Mouse (Mus musculus): ENCODE measurements around the gene Dexi.

GRCm38 (mm10) chr16:10489483-10489882 lies 53.4 kb downstream of the Dexi start:
- TF ChIP-seq POLR2A (IDR thresholded peaks at IDR 0.05; ENCODE audit: borderline replicate concordance, low read depth, low read length) (no peak), CTCF (IDR thresholded peaks at IDR 0.05; ENCODE audit: low read depth, low read length) (no peak)

Data from bone marrow macrophage, adult 2 months (primary cell).